8 mouse cellular contexts compared by ENCODE assay signal in the genomic region with DNA sequence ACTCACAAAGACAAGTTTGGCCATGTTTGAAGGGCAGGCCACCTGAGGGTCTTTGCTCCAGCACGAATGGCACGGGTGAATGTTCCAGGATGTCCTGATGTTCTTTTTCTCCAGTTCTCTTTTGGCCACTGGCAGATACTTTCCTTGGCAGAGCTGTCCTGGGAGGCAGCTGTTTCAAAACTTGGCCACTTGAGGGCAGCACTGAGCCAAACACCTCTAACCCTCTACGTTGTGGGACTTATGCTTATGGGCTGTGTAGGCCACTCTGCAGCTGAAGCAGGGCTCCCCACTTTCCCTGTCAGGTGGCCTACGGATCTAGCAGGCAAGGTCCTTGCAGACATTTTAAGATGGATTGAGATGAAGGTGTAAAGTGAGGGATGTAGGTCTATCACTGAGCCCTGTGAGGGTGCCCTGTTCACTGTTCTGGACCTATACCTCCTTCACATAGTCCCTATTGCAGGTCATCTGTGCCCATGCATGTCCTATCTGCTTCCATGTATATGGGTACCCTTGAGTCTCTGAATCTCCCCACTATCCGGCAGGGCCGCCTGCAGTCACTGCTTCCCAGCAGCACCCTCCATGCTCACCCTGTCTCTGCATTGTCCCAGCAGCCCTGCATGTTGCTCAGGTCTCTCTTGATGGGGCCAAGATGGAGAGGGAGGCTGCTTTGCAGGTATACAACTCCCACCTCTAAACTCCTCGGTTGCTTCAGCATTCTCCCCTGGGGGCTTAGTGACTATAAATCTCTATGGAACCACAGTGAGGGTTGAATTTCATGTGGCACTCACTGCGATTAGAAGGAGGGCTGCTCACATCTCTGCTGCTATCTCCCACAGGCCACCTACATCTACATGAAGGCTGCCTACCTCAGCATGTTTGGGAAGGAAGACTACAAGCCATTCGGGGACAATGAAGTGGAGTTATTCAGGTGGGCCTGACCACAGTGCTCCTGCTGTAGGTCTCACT. TPM values are rescaled to one million over a fixed set of nuclear protein-coding genes. Genes with fewer than 3 reads are reported as not detected.
DNase-seq lines count a peak whose midpoint lies in the region; ATAC-seq and TF ChIP-seq lines count a peak whose summit lies in the region.

No protein-coding gene starts in this region.

- WGBS in forebrain, embryonic 14.5 days = 51% methylated on average over 9 of the region's 9 CpGs
- WGBS in lung, embryonic 15.5 days = 50% methylated on average over 9 of the region's 9 CpGs

- H3K4me2 ChIP-seq in forebrain, embryonic 14.5 days (ENCODE audit: low read length) = no peak overlapping the region
- no peak overlapping the region for H3K4me2 ChIP-seq in lung, embryonic 15.5 days

- H3K9ac ChIP-seq in forebrain, embryonic 14.5 days (ENCODE audit: low read length) = no peak overlapping the region
- H3K9ac ChIP-seq in lung, embryonic 15.5 days = no peak overlapping the region

- DNase-seq in NIH3T3 (ENCODE audit: low read depth) = peak; percentile 87
- peak; percentile 54 for DNase-seq in cerebellum, adult 11 months
- DNase-seq in forebrain, embryonic 14.5 days (ENCODE audit: low spot score) = peak; percentile 70
- peak; percentile 29 to 62 for DNase-seq in layer of hippocampus, adult 2 months (ENCODE audit: low spot score in 2 of 2)
- peak; percentile 84 for DNase-seq in thymus, postnatal 4 days

- no peak overlapping the region for H3K4me3 ChIP-seq in forebrain, embryonic 14.5 days (ENCODE audit: low read depth, low read length)
- H3K4me3 ChIP-seq in layer of hippocampus, adult 2 months = no peak overlapping the region
- H3K4me3 ChIP-seq in lung, embryonic 15.5 days = no peak overlapping the region

- H3K9me3 ChIP-seq in forebrain, embryonic 14.5 days (replicated peaks; ENCODE audit: control insufficient read depth, low read length) = no peaks in the 10 kb centered on the region
- H3K9me3 ChIP-seq in lung, embryonic 15.5 days = no peaks in the 10 kb centered on the region

- H3K27ac ChIP-seq in forebrain, embryonic 14.5 days (ENCODE audit: low read depth, low read length) = no peak overlapping the region
- no peak overlapping the region for H3K27ac ChIP-seq in layer of hippocampus, adult 2 months
- H3K27ac ChIP-seq in lung, embryonic 15.5 days = no peak overlapping the region

- peak; percentile 71 for ATAC-seq in forebrain, embryonic 14.5 days
- peak; percentile 67 to 71; a peak in 2 of 4 replicates for ATAC-seq in hematopoietic stem cell, adult 5-6 weeks (replicated peaks in 1 of 2; ENCODE audit: insufficient read depth in 1 of 2, low FRiP score in 2 of 2, low TSS enrichment in 1 of 2, low read depth in 1 of 2, poor library complexity in 2 of 2, severe bottlenecking in 2 of 2)
- peak; percentile 58; the same call in 1 of the 2 replicates for ATAC-seq in lung, embryonic 15.5 days (ENCODE audit: borderline replicate concordance, extremely low read depth, low FRiP score, low TSS enrichment)
- ATAC-seq in neutrophil, adult 5-6 weeks (ENCODE audit: extremely low read depth, insufficient number of reproducible peaks, low FRiP score, poor library complexity, severe bottlenecking) = peak; percentile 68

- TF ChIP-seq CTCF in layer of hippocampus, adult 2 months (conservative IDR thresholded peaks at IDR 0.05) = peak; percentile 93

- no peaks in the 10 kb centered on the region for H3K4me1 ChIP-seq in forebrain, embryonic 14.5 days (ENCODE audit: control insufficient read depth, insufficient read depth, low read length)
- no peaks in the 10 kb centered on the region for H3K4me1 ChIP-seq in lung, embryonic 15.5 days

- H3K27me3 ChIP-seq in forebrain, embryonic 14.5 days (replicated peaks; ENCODE audit: control insufficient read depth, insufficient read depth, low read length) = no peaks in the 10 kb centered on the region
- no peaks in the 10 kb centered on the region for H3K27me3 ChIP-seq in lung, embryonic 15.5 days

- H3K36me3 ChIP-seq in forebrain, embryonic 14.5 days (ENCODE audit: control insufficient read depth, insufficient read depth, low read length) = no peaks in the 10 kb centered on the region
- no peaks in the 10 kb centered on the region for H3K36me3 ChIP-seq in lung, embryonic 15.5 days

RNA-seq across cellular contexts. Expression of gene Ttc39a, which starts 31.8 kb away (rescaled TPM):
- polyA plus RNA-seq in forebrain, embryonic 14.5 days (2014; fragmentation: Nextera tagmentation; extraction: Ambion mirVana) = 0.54 and 1.0 TPM in 2 replicates
- total RNA-seq in hematopoietic stem cell, adult 5-6 weeks (2017) = 1.4 and 1.5 TPM in 2 replicates
- total RNA-seq in layer of hippocampus, adult 2 months (2021) = 1 to 10 TPM; 1.4 to 1.8 TPM
- 6.3 and 6.5 TPM in 2 replicates for polyA plus RNA-seq in lung, embryonic 15.5 days (2015; fragmentation: Nextera tagmentation; extraction: Ambion mirVana)
- 0.23 TPM in 1 of 2 replicates, not detected in the other for total RNA-seq in neutrophil, adult 5-6 weeks (2017)

RNA-seq across cellular contexts. Expression of gene Rnf11, which starts 46.3 kb away (rescaled TPM):
- 69.4 and 74.1 TPM in 2 replicates for polyA plus RNA-seq in forebrain, embryonic 14.5 days (2014; fragmentation: Nextera tagmentation; extraction: Ambion mirVana)
- 38.7 and 55.1 TPM in 2 replicates for total RNA-seq in hematopoietic stem cell, adult 5-6 weeks (2017)
- 100 to 1,000 TPM; 167 to 177 TPM for total RNA-seq in layer of hippocampus, adult 2 months (2021)
- polyA plus RNA-seq in lung, embryonic 15.5 days (2015; fragmentation: Nextera tagmentation; extraction: Ambion mirVana) = 41.3 and 43.3 TPM in 2 replicates
- 125 and 130 TPM in 2 replicates for total RNA-seq in neutrophil, adult 5-6 weeks (2017)
